ENCODE assay signal across 1 mouse cellular context in genomic region chr5:138258078-138258477, GRCm38 (mm10).
TF ChIP-seq lines count a peak whose summit lies in the region.

No protein-coding gene starts in this region.

TF ChIP-seq in MEL, 35 proteins besides CTCF, POLR2A, EP300 and RAD21 (continued from another document):
- TF ChIP-seq ETS1 (IDR thresholded peaks at IDR 0.05; ENCODE audit: low read depth, low read length) (no peak), MAX (IDR thresholded peaks at IDR 0.05; ENCODE audit: low read length) (no peak), TBP (IDR thresholded peaks at IDR 0.05; ENCODE audit: low read depth, low read length) (no peak), MYB (IDR thresholded peaks at IDR 0.05; ENCODE audit: low read depth, low read length) (no peak), POLR2AphosphoS5 (IDR thresholded peaks at IDR 0.05; ENCODE audit: borderline replicate concordance, low read depth, low read length) (no peak), NELFE (IDR thresholded peaks at IDR 0.05; ENCODE audit: low read depth, low read length) (no peak), SMC3 (IDR thresholded peaks at IDR 0.05; ENCODE audit: low read depth, low read length) (no peak), ZNF384 (IDR thresholded peaks at IDR 0.05; ENCODE audit: low read depth, low read length) (no peak), RCOR1 (IDR thresholded peaks at IDR 0.05; ENCODE audit: low read depth, low read length) (no peak), NRF1 (IDR thresholded peaks at IDR 0.05; ENCODE audit: insufficient read depth, low read depth, low read length, poor library complexity, severe bottlenecking) (no peak), KAT2A (conservative IDR thresholded peaks at IDR 0.05; ENCODE audit: low read depth, low read length) (no peak), JUND (IDR thresholded peaks at IDR 0.05; ENCODE audit: low read depth, low read length) (no peak), ZMIZ1 (IDR thresholded peaks at IDR 0.05; ENCODE audit: low read depth, low read length) (no peak; the same call in 1 of the 2 replicates), USF2 (IDR thresholded peaks at IDR 0.05; ENCODE audit: borderline replicate concordance in 1 of 2, insufficient read depth in 1 of 2, low read depth in 1 of 2, low read length in 2 of 2) (no peak), ELF1 (IDR thresholded peaks at IDR 0.05; ENCODE audit: low read depth, low read length) (no peak), MEF2A (IDR thresholded peaks at IDR 0.05; ENCODE audit: extremely low read depth, insufficient replicate concordance, low read depth, low read length, poor library complexity, severe bottlenecking) (no peak)
